ENCODE assay signal across 9 mouse cellular contexts in the genomic region with DNA sequence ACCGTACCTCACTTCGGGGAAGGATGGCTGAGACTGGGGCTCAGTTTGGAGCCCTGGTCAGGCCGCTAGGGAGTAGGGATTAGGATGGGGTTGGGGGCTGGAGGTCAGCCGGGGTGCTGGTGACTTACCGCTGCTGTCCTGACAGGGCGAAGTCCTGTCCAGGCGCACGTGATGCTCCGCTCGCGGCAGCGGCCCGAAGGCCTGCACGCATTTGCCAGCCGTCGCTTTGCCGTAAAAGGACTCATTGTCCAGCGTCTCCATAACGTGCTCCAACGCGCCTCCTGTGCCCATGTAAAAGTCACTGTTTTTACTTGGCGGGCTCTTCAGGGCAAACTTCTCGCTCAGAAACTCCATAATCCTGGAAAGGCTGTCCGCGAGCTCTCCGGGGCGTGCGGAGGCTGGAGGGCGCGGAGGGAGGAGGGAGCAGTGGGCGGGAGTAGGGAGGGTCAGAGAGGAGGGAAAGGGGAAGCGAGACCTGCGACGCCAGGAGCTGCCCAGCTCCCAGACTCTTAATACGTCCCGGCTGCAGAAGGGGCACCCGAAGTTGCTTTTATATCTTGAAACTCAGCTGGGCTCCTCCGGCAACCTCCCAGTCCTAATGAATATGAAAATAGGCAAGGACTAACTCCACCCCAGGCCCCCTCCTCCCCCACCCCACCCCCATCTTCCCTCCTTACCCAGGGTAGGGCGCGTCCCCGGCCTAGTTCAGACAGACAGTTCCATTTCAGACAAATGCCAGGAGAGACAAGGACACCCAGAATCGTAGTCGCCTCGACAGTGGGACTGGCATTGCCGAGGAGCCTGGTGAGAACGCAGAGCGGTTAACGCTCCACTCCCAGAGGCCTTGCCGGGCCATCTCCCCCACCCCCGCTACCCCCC. TPM values are rescaled to one million over a fixed set of nuclear protein-coding genes. Genes with fewer than 3 reads are reported as not detected.
DNase-seq lines count a peak whose midpoint lies in the region; ATAC-seq and TF ChIP-seq lines count a peak whose summit lies in the region.
"Had no signal": no experiment of that assay in that cellular context is flagged by ENCODE, and none has a peak within 500 bp of the region (broad histone marks: within the 10 kb centered on the region; RNA-seq: fewer than 3 reads in every experiment).

No protein-coding gene starts in this region.

- H3K4me2 ChIP-seq in heart, embryonic 11.5 days: peak overlapping the region; percentile 75
- peak overlapping the region; percentile 45 for H3K4me2 ChIP-seq in hindbrain, embryonic 16.5 days (ENCODE audit: low read length)
- H3K4me2 ChIP-seq in neural tube, embryonic 15.5 days: peak overlapping the region; percentile 52

- ATAC-seq in heart, embryonic 11.5 days (replicated peaks; ENCODE audit: insufficient number of reproducible peaks, low FRiP score, low TSS enrichment): peak; percentile 74
- peak; percentile 60 for ATAC-seq in hindbrain, embryonic 16.5 days
- ATAC-seq in neural tube, embryonic 15.5 days (ENCODE audit: low FRiP score): peak; percentile 51; the same call in 1 of the 2 replicates
- no peak for ATAC-seq in inflammation-experienced regulatory T-cells, adult 6 months

- H3K27me3 ChIP-seq in heart, embryonic 11.5 days (ENCODE audit: control insufficient read depth, insufficient read depth, low read length): peaks cover 59% of the 10 kb centered on the region
- H3K27me3 ChIP-seq in hindbrain, embryonic 16.5 days (replicated peaks; ENCODE audit: control insufficient read depth, insufficient read depth, low read length): peaks cover 29% of the 10 kb centered on the region
- peaks cover 31% of the 10 kb centered on the region for H3K27me3 ChIP-seq in liver, adult 2 months (ENCODE audit: control insufficient read depth, insufficient read depth, low read length)
- peaks cover 66% of the 10 kb centered on the region for H3K27me3 ChIP-seq in neural tube, embryonic 15.5 days (replicated peaks)

- H3K36me3 ChIP-seq in heart, embryonic 11.5 days (ENCODE audit: control insufficient read depth, insufficient read depth, low read length): no peaks in the 10 kb centered on the region
- H3K36me3 ChIP-seq in hindbrain, embryonic 16.5 days (ENCODE audit: control insufficient read depth, insufficient read depth, low read length): no peaks in the 10 kb centered on the region
- no peaks in the 10 kb centered on the region for H3K36me3 ChIP-seq in liver, adult 2 months (ENCODE audit: control insufficient read depth, insufficient read depth, low read length)
- H3K36me3 ChIP-seq in neural tube, embryonic 15.5 days: no peaks in the 10 kb centered on the region

- no peaks in the 10 kb centered on the region for H3K9me3 ChIP-seq in heart, embryonic 11.5 days (replicated peaks; ENCODE audit: control insufficient read depth, low read length)
- H3K9me3 ChIP-seq in hindbrain, embryonic 16.5 days (ENCODE audit: control insufficient read depth, low read length): no peaks in the 10 kb centered on the region
- H3K9me3 ChIP-seq in neural tube, embryonic 15.5 days (replicated peaks): no peaks in the 10 kb centered on the region

- H3K79me2 ChIP-seq in liver, adult 2 months (ENCODE audit: control insufficient read depth, insufficient read depth, low read length): no peaks in the 10 kb centered on the region

- no peak overlapping the region for H3K27ac ChIP-seq in heart, embryonic 11.5 days (ENCODE audit: low read depth, low read length)
- H3K27ac ChIP-seq in embryonic fibroblast, embryonic 13.5 days (ENCODE audit: insufficient read depth, low read length): peak overlapping the region; percentile 30; the same call in 1 of the 2 replicates
- H3K27ac ChIP-seq in hindbrain, embryonic 16.5 days (ENCODE audit: low read depth, low read length): no peak overlapping the region
- no peak overlapping the region for H3K27ac ChIP-seq in liver, adult 2 months (replicated peaks; ENCODE audit: insufficient read depth, low read depth, low read length)
- H3K27ac ChIP-seq in neural tube, embryonic 15.5 days (replicated peaks): no peak overlapping the region

- under 1% methylated on average over 49 of the region's 50 CpGs for WGBS in heart, embryonic 11.5 days (ENCODE audit: insufficient replicate concordance)
- under 1% methylated on average over 50 of the region's 50 CpGs for WGBS in hindbrain, embryonic 16.5 days
- WGBS in liver, adult 2 months: 1% methylated on average over 50 of the region's 50 CpGs
- WGBS in neural tube, embryonic 15.5 days: under 1% methylated on average over 50 of the region's 50 CpGs

- no peak for TF ChIP-seq POLR2A in embryonic fibroblast, embryonic 13.5 days (IDR thresholded peaks at IDR 0.05; ENCODE audit: low read depth, low read length)
- no peak for TF ChIP-seq POLR2A in liver, adult 2 months (IDR thresholded peaks at IDR 0.05; ENCODE audit: extremely low read depth, insufficient read depth, low read length)

- no peak for TF ChIP-seq CTCF in embryonic fibroblast, embryonic 13.5 days (IDR thresholded peaks at IDR 0.05; ENCODE audit: borderline replicate concordance, insufficient read depth, low read length)
- TF ChIP-seq CTCF in liver, adult 2 months (IDR thresholded peaks at IDR 0.05; ENCODE audit: low read depth, low read length): no peak

- H3K4me1 ChIP-seq in heart, embryonic 11.5 days (ENCODE audit: control insufficient read depth, insufficient read depth, low read length): 0 out of 2 replicates have a peak, but pooled peaks cover 4% of the 10 kb centered on the region
- no peaks in the 10 kb centered on the region for H3K4me1 ChIP-seq in embryonic fibroblast, embryonic 13.5 days (ENCODE audit: control insufficient read depth, insufficient read depth, low read length)
- peaks cover 3% of the 10 kb centered on the region; the same call in 1 of the 2 replicates for H3K4me1 ChIP-seq in hindbrain, embryonic 16.5 days (ENCODE audit: control insufficient read depth, insufficient read depth, low read depth, low read length)
- 0 out of 2 replicates have a peak, but pooled peaks cover 2% of the 10 kb centered on the region for H3K4me1 ChIP-seq in liver, adult 2 months (ENCODE audit: control insufficient read depth, insufficient read depth, low read length)
- H3K4me1 ChIP-seq in neural tube, embryonic 15.5 days: peaks cover 15% of the 10 kb centered on the region

- DNase-seq in heart, adult 8-10 months (ENCODE audit: low spot score): no peak
- peak; percentile 17 for DNase-seq in liver, adult 2 months (ENCODE audit: extremely low read depth, low read depth, low spot score)
- DNase-seq in right cerebral cortex, postnatal 14 days: no peak

- no peak overlapping the region; the same call in 1 of the 2 replicates for H3K9ac ChIP-seq in heart, embryonic 11.5 days (ENCODE audit: low read depth, low read length)
- H3K9ac ChIP-seq in hindbrain, embryonic 16.5 days (ENCODE audit: low read depth, low read length): no peak overlapping the region
- H3K9ac ChIP-seq in liver, adult 2 months (ENCODE audit: low read depth, low read length): no peak overlapping the region
- H3K9ac ChIP-seq in neural tube, embryonic 15.5 days (replicated peaks): no peak overlapping the region

- H3K4me3 ChIP-seq in heart, embryonic 11.5 days (ENCODE audit: low read depth, low read length): peak overlapping the region; percentile 51
- H3K4me3 ChIP-seq in embryonic fibroblast, embryonic 13.5 days (ENCODE audit: insufficient read depth, low read length): peak overlapping the region; percentile 61
- H3K4me3 ChIP-seq in hindbrain, embryonic 16.5 days (ENCODE audit: low read length): peak overlapping the region; percentile 25
- H3K4me3 ChIP-seq in liver, adult 2 months (ENCODE audit: insufficient read depth, low read depth, low read length): no peak overlapping the region
- H3K4me3 ChIP-seq in neural tube, embryonic 15.5 days (replicated peaks): peak overlapping the region; percentile 23

RNA-seq across cellular contexts. Expression of a gene that starts 1.5 kb away (rescaled TPM):
- polyA plus RNA-seq in heart, embryonic 11.5 days (2014; fragmentation: Nextera tagmentation; extraction: Ambion mirVana): 3.6 TPM in 2 replicates
- not detected for total RNA-seq in heart, adult 8-10 months (2022)
- 10.7 and 18.7 TPM in 2 replicates for polyA plus RNA-seq in embryonic fibroblast, embryonic 13.5 days (2011; ENCODE audit: insufficient read length, low read depth, missing spikeins)
- 0.06 TPM in 1 of 2 replicates, not detected in the other for polyA plus RNA-seq in hindbrain, embryonic 16.5 days (2015; fragmentation: Nextera tagmentation; extraction: Ambion mirVana)
- not detected in 2 replicates for total RNA-seq in liver, adult 2 months (2014; rRNA removed)
- polyA plus RNA-seq in liver, adult 2 months (2012; rRNA removed): not detected in 2 replicates
- 0.15 and 0.19 TPM in 2 replicates for polyA plus RNA-seq in neural tube, embryonic 15.5 days (2015; fragmentation: Nextera tagmentation; extraction: Ambion mirVana)
- polyA plus RNA-seq in inflammation-experienced regulatory T-cells, adult 6 months (2017; shearing (Covaris generic)): not detected
- polyA plus RNA-seq: large intestine, adult 2 months had no signal
